Mouse (Mus musculus): ENCODE measurements at regions not wholly inside any gene's neighbourhood (a gene's known extent, or its start where the extent isn't known, plus 50 kb on each side); places are given as distances from the start of the nearest gene placed in this dataset.

DNA sequence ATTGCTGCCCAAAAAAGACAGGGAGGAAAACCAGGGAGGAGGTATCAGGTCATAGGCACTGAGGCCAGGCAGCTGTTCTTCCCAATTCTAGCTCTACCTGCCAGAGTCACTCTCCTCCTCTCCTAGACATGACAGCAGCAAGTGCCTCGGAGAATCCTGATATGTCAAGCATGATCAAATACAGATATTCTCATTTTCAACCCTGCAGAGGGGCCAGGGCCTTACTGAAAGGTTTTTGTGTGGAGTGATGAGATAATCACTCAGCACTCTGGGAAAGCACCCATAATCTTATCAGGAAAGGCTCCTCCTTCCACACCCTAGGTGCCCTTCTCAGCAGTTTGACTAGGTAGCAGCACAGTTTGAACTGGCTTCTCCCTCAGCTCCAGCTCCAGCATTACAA lies 175.8 kb upstream of the Tmtc1 start:
- TF ChIP-seq GATA1 (IDR thresholded peaks at IDR 0.05; ENCODE audit: borderline replicate concordance, low read length) (no peak), CTCF (IDR thresholded peaks at IDR 0.05; ENCODE audit: low read depth, low read length) (no peak), POLR2AphosphoS5 (IDR thresholded peaks at IDR 0.05; ENCODE audit: insufficient replicate concordance, low read depth, low read length) (no peak)
